9 mouse cellular contexts compared by ENCODE assay signal in the genomic region with DNA sequence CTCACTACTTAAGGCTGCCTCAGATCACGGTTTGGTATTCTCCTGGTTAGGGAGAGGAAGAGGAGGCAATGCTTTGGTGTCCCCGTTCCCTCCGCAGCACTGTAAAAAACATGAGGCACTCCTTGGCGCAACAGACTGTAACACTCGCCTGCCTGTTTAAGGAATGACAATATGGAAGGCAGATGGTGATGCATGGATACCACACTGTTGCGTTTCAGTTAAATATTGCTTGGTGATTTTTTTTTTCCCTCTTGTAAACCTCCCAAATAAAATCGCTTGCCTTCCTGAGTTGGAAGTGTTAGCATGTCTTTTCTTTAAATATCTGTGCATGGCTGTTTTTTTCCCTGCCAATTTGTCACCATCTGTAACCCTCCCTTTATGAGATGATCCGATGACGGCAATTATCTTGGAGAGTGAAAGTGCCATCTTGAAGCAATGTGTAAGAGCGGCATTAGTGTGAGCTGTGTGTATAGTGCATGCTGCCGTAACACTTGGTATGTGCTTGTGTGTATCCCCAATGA. TPM values are rescaled to one million over a fixed set of nuclear protein-coding genes. Genes with fewer than 3 reads are reported as not detected.
DNase-seq lines count a peak whose midpoint lies in the region; ATAC-seq and TF ChIP-seq lines count a peak whose summit lies in the region.
"Had no signal": no experiment of that assay in that cellular context is flagged by ENCODE, and none has a peak within 500 bp of the region (broad histone marks: within the 10 kb centered on the region; RNA-seq: fewer than 3 reads in every experiment).

No protein-coding gene starts in this region.

- no peaks in the 10 kb centered on the region for H3K9me3 ChIP-seq in forebrain, postnatal 0 days (ENCODE audit: low read length)
- no peaks in the 10 kb centered on the region for H3K9me3 ChIP-seq in limb, embryonic 14.5 days (ENCODE audit: control insufficient read depth, low read length)
- no peaks in the 10 kb centered on the region for H3K9me3 ChIP-seq in lung, postnatal 0 days (ENCODE audit: low read length)

- H3K4me1 ChIP-seq in forebrain, postnatal 0 days (ENCODE audit: insufficient read depth): peaks cover 5% of the 10 kb centered on the region; the same call in 1 of the 2 replicates
- no peaks in the 10 kb centered on the region for H3K4me1 ChIP-seq in limb, embryonic 14.5 days (ENCODE audit: control insufficient read depth, insufficient read depth, low read length)
- H3K4me1 ChIP-seq in lung, postnatal 0 days (ENCODE audit: insufficient read depth, low read depth, low read length): peaks cover 4% of the 10 kb centered on the region; the same call in 1 of the 2 replicates

- peak overlapping the region; percentile 91 for H3K4me2 ChIP-seq in forebrain, postnatal 0 days (ENCODE audit: low read depth)
- peak overlapping the region; percentile 87; the same call in 1 of the 2 replicates for H3K4me2 ChIP-seq in limb, embryonic 14.5 days (replicated peaks; ENCODE audit: low read depth, low read length, severe bottlenecking)
- no peak overlapping the region for H3K4me2 ChIP-seq in lung, postnatal 0 days (replicated peaks; ENCODE audit: low read depth, low read length)

- no peak for TF ChIP-seq POLR2A in limb, embryonic 14.5 days (IDR thresholded peaks at IDR 0.05; ENCODE audit: borderline replicate concordance, extremely low read depth, insufficient read depth, insufficient read length)

- no peaks in the 10 kb centered on the region for H3K27me3 ChIP-seq in forebrain, postnatal 0 days (ENCODE audit: insufficient read depth, low read length)
- 0 out of 2 replicates have a peak, but pooled peaks cover 4% of the 10 kb centered on the region for H3K27me3 ChIP-seq in limb, embryonic 14.5 days (ENCODE audit: control insufficient read depth, insufficient read depth, low read length)
- no peaks in the 10 kb centered on the region for H3K27me3 ChIP-seq in lung, postnatal 0 days (replicated peaks; ENCODE audit: insufficient read depth, low read length)

- no peak overlapping the region for H3K9ac ChIP-seq in forebrain, postnatal 0 days
- H3K9ac ChIP-seq in limb, embryonic 14.5 days (ENCODE audit: low read depth, low read length, severe bottlenecking): no peak overlapping the region
- H3K9ac ChIP-seq in lung, postnatal 0 days (replicated peaks; ENCODE audit: low read depth): no peak overlapping the region

- peak; percentile 52 for DNase-seq in right cerebral cortex, adult 18-20 months
- no peak for DNase-seq in right cerebral cortex, postnatal 4 days
- DNase-seq in forebrain, postnatal 0 days: peak; percentile 84
- no peak for DNase-seq in limb, embryonic 14.5 days (ENCODE audit: low spot score)
- no peak for DNase-seq in embryo, embryonic 10 days (ENCODE audit: low spot score)
- no peak for DNase-seq in gastrocnemius, postnatal 25 days
- no peak for DNase-seq in lung, postnatal 0 days (ENCODE audit: low spot score)

- TF ChIP-seq EP300 in lung, postnatal 0 days (IDR thresholded peaks at IDR 0.05): no peak

- peak; percentile 87 for ATAC-seq in forebrain, postnatal 0 days
- no peak for ATAC-seq in limb, embryonic 14.5 days (ENCODE audit: low FRiP score, low read depth)
- ATAC-seq in lung, postnatal 0 days: no peak

- WGBS in forebrain, postnatal 0 days: 28% methylated on average over 11 of the region's 11 CpGs
- 33% methylated on average over 11 of the region's 11 CpGs for WGBS in limb, embryonic 14.5 days
- 50% methylated on average over 11 of the region's 11 CpGs for WGBS in lung, postnatal 0 days

- H3K4me3 ChIP-seq in forebrain, postnatal 0 days (ENCODE audit: low read depth, low read length): peak overlapping the region; percentile 57
- no peak overlapping the region for H3K4me3 ChIP-seq in limb, embryonic 14.5 days (replicated peaks; ENCODE audit: low read length)
- no peak overlapping the region for H3K4me3 ChIP-seq in lung, postnatal 0 days (ENCODE audit: low read depth, low read length)

- H3K27ac ChIP-seq in forebrain, postnatal 0 days (ENCODE audit: low read depth, low read length): peak overlapping the region; percentile 79
- no peak overlapping the region for H3K27ac ChIP-seq in limb, embryonic 14.5 days (replicated peaks; ENCODE audit: low read depth, low read length)
- no peak overlapping the region for H3K27ac ChIP-seq in lung, postnatal 0 days (ENCODE audit: low read length)

- no peaks in the 10 kb centered on the region; the same call in 1 of the 2 replicates for H3K36me3 ChIP-seq in forebrain, postnatal 0 days (ENCODE audit: insufficient read depth)
- H3K36me3 ChIP-seq in limb, embryonic 14.5 days (ENCODE audit: control insufficient read depth, insufficient read depth, low read length): no peaks in the 10 kb centered on the region
- H3K36me3 ChIP-seq in lung, postnatal 0 days (ENCODE audit: insufficient read depth, low read length): no peaks in the 10 kb centered on the region

- TF ChIP-seq CTCF in forebrain, postnatal 0 days (IDR thresholded peaks at IDR 0.05; ENCODE audit: low read depth): no peak
- no peak for TF ChIP-seq CTCF in lung, postnatal 0 days (IDR thresholded peaks at IDR 0.05)

RNA-seq across cellular contexts. Expression of a gene that starts 0.7 kb away (rescaled TPM):
- total RNA-seq in forebrain, postnatal 0 days (2014; rRNA removed): 17.8 and 22.4 TPM in 2 replicates
- 6.1 and 8.7 TPM in 2 replicates for polyA plus RNA-seq in forebrain, postnatal 0 days (2015; fragmentation: Nextera tagmentation; extraction: Ambion mirVana)
- 14.1 and 15.8 TPM in 2 replicates for polyA plus RNA-seq in limb, embryonic 14.5 days (2012; rRNA removed)
- polyA plus RNA-seq in limb, embryonic 14.5 days (2014; fragmentation: Nextera tagmentation; extraction: Ambion mirVana): 3.9 and 4.1 TPM in 2 replicates
- total RNA-seq in gastrocnemius, postnatal 25 days (2021): under 1 TPM; 0.13 to 0.32 TPM
- 0.12 and 0.52 TPM in 2 replicates for polyA plus RNA-seq in lung, postnatal 0 days (2015; fragmentation: Nextera tagmentation; extraction: Ambion mirVana)
- total RNA-seq: megakaryocyte-erythroid progenitor cell, adult 5-6 weeks had no signal

RNA-seq across cellular contexts. Expression of a gene that starts 7.8 kb away (rescaled TPM):
- 44.1 and 51.0 TPM in 2 replicates for total RNA-seq in forebrain, postnatal 0 days (2014; rRNA removed)
- polyA plus RNA-seq in forebrain, postnatal 0 days (2015; fragmentation: Nextera tagmentation; extraction: Ambion mirVana): 45.3 and 57.0 TPM in 2 replicates
- 4.3 and 5.9 TPM in 2 replicates for polyA plus RNA-seq in limb, embryonic 14.5 days (2012; rRNA removed)
- polyA plus RNA-seq in limb, embryonic 14.5 days (2014; fragmentation: Nextera tagmentation; extraction: Ambion mirVana): 1.0 and 1.1 TPM in 2 replicates
- total RNA-seq in gastrocnemius, postnatal 25 days (2021): 1 to 10 TPM; 1.2 to 1.6 TPM
- 0.42 and 0.52 TPM in 2 replicates for polyA plus RNA-seq in lung, postnatal 0 days (2015; fragmentation: Nextera tagmentation; extraction: Ambion mirVana)
- total RNA-seq: megakaryocyte-erythroid progenitor cell, adult 5-6 weeks had no signal

RNA-seq across cellular contexts. Expression of a gene that starts 17.4 kb away (rescaled TPM):
- total RNA-seq in forebrain, postnatal 0 days (2014; rRNA removed): 11.1 and 19.0 TPM in 2 replicates
- polyA plus RNA-seq in forebrain, postnatal 0 days (2015; fragmentation: Nextera tagmentation; extraction: Ambion mirVana): 29.2 and 30.3 TPM in 2 replicates
- polyA plus RNA-seq in limb, embryonic 14.5 days (2012; rRNA removed): 27.4 and 43.5 TPM in 2 replicates
- polyA plus RNA-seq in limb, embryonic 14.5 days (2014; fragmentation: Nextera tagmentation; extraction: Ambion mirVana): 43.0 and 43.6 TPM in 2 replicates
- 10 to 100 TPM; 10.9 to 16.8 TPM for total RNA-seq in gastrocnemius, postnatal 25 days (2021)
- 17.6 and 19.3 TPM in 2 replicates for polyA plus RNA-seq in lung, postnatal 0 days (2015; fragmentation: Nextera tagmentation; extraction: Ambion mirVana)

RNA-seq across cellular contexts. Expression of a gene that starts 17.5 kb away (rescaled TPM):
- not detected in 2 replicates for total RNA-seq in forebrain, postnatal 0 days (2014; rRNA removed)
- not detected in 2 replicates for polyA plus RNA-seq in forebrain, postnatal 0 days (2015; fragmentation: Nextera tagmentation; extraction: Ambion mirVana)
- polyA plus RNA-seq in limb, embryonic 14.5 days (2012; rRNA removed): not detected in 2 replicates
- polyA plus RNA-seq in limb, embryonic 14.5 days (2014; fragmentation: Nextera tagmentation; extraction: Ambion mirVana): not detected in 2 replicates
- not detected for total RNA-seq in gastrocnemius, postnatal 25 days (2021)
- polyA plus RNA-seq in lung, postnatal 0 days (2015; fragmentation: Nextera tagmentation; extraction: Ambion mirVana): 0.08 TPM in 1 of 2 replicates, not detected in the other
- total RNA-seq: layer of hippocampus, adult 8-10 months; megakaryocyte-erythroid progenitor cell, adult 5-6 weeks had no signal

RNA-seq across cellular contexts. Expression of a gene that starts 17.5 kb away (rescaled TPM):
- total RNA-seq in forebrain, postnatal 0 days (2014; rRNA removed): 3.7 and 6.5 TPM in 2 replicates
- polyA plus RNA-seq in forebrain, postnatal 0 days (2015; fragmentation: Nextera tagmentation; extraction: Ambion mirVana): 6.0 and 6.2 TPM in 2 replicates
- 28.0 and 33.0 TPM in 2 replicates for polyA plus RNA-seq in limb, embryonic 14.5 days (2012; rRNA removed)
- polyA plus RNA-seq in limb, embryonic 14.5 days (2014; fragmentation: Nextera tagmentation; extraction: Ambion mirVana): 38.8 and 44.1 TPM in 2 replicates
- 1 to 10 TPM; 5.1 to 5.7 TPM for total RNA-seq in gastrocnemius, postnatal 25 days (2021)
- 15.2 and 15.3 TPM in 2 replicates for polyA plus RNA-seq in lung, postnatal 0 days (2015; fragmentation: Nextera tagmentation; extraction: Ambion mirVana)

Comparison
In these comparisons a context has a peak if more than half of its experiments do, and no peak if none do; other contexts are left out.
1. DNase-seq: peak in right cerebral cortex, adult 18-20 months (single experiment) and forebrain, postnatal 0 days (single experiment); none in right cerebral cortex, postnatal 4 days (single experiment), limb, embryonic 14.5 days (single experiment), embryo, embryonic 10 days (single experiment), gastrocnemius, postnatal 25 days (single experiment) and lung, postnatal 0 days (single experiment).